Mouse (Mus musculus) hematopoietic stem cell, adult 5-6 weeks (primary cell): ENCODE measurements around the gene Mical2. TPM values are rescaled to one million over a fixed set of nuclear protein-coding genes. Genes with fewer than 3 reads are reported as not detected.

Experiments used
- ATAC-seq, 2 experiments: fragments of 125-278 bp in 1 of 2; replicated peaks in 1 of 2; 2 replicates each; pipeline ENCODE4 v1.8.0; 2016 to 2017; ENCODE audit warnings: inconsistent platforms in 2 of 2, mild to moderate bottlenecking in 2 of 2, moderate number of reproducible peaks in 2 of 2, low read depth in 1 of 2, moderate TSS enrichment in 1 of 2; ENCODE audit not compliant: low FRiP score in 2 of 2, poor library complexity in 2 of 2, severe bottlenecking in 2 of 2, insufficient read depth in 1 of 2, low TSS enrichment in 1 of 2
- total RNA-seq: library from RNA; stranded (forward); fragments of 172-1452, 232-1000 nt; gene quantifications from 2 replicates; pipeline ENCODE4 v1.2.3, GENCODE M21; 2017

The Mical2 gene
- total RNA-seq, 1 experiment from 2014 or later: 1.5 TPM

DNA sequence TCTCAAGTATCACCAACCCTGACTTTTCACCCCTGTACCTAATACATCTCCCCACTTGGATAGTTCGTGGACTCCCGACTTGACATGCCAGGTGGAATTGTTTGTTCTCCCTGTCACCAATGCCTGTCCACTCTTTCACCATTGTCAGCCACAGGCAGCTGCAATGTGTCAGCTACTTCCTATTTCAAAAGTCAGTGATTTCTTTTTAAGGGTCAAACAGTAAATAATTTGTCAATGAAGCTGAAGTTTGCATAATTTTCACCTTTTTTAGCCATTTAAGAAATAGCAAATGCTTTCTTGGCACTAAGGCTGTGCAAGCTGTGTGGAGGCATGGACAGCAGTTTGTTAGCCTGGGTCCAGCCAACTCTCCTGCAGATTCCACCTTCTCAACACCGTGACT is 214.2 kb downstream of the Mical2 start:
- ATAC-seq: no peak

DNA sequence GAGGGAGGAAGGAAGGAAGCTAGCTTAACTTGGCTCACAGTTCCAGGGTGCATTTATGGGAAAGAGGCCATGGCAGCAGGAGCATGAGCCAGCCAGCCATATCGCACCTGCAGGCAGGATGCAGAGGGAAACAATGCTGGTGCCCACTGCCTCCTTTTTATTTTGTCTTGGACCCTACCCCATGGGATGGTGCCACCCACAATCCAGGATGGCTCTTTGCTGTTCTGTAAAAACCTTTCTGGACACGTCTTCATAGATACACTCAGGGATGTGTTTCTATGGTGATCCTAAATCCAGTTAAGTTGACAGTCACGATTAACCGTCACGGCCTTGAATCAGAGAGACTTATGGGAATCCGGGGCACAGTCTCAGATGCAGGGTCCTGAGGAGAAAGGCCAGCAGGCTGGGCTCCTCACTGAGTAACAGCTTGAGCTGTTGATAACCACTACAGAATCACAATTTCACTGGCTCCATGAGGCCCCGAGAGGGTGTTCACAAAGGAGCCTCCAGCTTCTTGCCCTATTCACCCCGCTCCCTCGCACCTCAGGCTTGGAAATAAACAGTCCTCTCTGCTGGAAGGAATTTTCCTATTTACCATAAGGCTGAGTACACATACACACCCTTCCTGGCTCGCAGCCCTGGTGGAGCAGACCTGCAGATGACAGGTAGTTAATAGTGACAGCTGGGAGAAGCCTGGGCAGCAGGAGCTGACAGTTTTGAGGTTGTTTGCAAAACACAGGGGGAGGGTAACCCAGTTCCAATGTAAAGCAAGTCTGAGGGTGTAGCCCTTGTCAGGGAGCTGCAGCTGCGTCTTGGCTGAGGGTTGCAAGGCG is 218.7 kb downstream of the Mical2 start:
- ATAC-seq: no peak

DNA sequence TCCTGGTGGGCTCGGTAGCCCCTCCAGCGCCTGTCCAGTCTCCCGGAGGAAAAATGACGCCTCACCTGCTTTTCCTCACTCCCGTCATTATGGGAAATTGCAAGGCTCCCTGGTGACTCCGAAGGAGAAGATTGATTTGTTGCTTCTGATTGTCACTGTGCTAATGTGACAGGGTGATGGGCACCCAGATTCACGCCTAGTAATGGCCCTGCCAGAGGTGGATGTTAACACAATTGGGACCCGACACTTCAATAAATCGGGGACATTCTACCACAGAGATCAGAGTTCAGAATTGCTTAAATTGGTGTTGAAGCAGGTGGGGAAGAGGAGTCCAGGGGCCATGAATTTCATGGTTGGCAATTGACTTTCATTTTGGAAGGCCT is 219.3 kb downstream of the Mical2 start:
- ATAC-seq: no peak

DNA sequence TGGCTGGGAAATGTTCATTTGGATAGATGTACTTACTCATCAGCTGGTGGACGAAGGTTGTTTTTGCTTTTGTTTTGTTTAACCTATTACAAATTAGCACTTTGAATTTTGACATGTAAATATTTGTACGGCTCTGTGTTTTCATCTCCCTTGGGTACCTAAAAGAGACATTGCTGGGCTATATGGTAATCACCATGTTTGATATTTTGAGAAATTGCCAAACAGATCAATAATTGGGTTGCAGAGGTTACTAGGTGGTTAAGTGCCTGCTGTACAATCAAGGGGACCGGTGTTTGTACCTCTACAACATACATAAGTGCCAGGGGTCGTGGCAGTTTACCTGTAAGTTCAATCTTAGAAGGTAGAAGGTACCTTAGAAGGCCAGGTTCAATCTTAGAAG is 220.8 kb downstream of the Mical2 start:
- no peak for ATAC-seq

DNA sequence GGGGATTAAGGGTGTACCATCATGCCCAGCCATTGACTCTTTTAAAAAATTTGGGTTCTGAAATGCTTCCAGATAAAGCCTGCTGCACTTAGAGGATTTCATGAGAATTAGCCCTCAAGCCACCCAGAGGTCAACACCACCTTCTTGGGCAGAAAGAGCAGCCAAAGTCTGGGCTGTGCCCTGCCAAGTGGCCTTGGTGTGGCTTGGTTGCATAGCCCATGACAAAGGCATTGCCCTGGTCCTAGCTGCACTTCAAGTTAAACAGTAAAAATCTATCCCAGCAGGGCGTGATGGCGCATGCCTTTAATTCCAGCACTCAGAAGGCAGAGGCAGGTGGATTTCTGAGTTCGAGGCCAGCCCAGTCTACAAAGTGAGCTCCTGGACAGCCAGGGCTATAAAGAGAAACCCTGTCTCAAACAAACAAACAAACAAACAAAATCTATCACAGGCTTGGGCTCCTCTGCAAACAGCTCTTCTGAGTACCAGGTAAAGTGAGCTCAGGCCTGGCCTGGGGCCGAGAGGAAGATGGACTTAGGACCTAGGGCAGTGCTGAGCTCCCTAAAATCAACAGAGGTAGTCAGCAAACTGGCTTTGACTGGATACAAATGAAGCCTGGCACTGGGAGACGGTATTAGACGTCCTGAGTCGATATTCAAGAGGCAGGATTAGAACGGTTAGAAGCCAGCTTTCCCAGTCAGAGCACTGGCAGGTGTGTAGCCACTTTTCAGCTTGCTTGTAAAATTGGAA is 224.5 kb downstream of the Mical2 start:
- ATAC-seq: no peak

DNA sequence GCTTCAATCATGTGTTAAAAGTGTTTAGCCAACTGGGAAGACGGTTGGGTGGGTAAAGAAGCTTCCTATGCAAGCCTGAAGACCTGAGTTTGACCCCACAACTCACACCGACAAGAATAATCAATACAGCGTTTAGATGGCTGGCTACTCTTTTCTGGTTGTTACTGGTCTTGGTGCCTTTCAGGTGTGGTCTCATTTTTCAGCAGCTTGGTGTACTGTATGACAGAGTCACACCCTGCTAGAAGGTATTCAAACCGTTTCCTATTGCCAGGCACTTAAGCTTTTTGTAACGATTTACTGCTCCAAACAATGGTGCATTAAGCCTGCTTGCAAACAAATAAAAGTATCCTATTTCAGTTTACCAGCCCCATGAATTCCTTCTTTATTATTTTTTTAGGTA is 226.8 kb downstream of the Mical2 start:
- ATAC-seq: no peak

DNA sequence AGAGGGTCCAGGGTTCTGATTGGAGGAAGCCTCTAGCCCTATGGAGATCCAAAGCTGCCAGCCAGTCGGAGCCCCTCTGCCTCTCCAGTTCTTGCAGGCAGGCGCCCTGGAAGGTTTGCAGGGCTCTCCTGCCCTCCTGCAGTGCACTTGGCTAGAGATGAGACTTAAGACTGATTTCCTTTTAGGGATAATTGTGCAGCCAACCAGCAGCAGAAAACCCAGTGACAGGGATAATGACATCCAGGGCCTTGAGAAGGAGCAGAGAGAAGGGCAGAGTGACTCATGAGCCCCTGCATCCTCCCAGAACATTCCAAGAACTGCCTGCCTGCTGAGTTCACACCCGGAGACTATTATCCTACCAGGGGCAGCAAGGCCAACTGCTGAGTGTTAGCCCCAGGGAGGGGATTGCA is 228.2 kb downstream of the Mical2 start:
- ATAC-seq: no peak

DNA sequence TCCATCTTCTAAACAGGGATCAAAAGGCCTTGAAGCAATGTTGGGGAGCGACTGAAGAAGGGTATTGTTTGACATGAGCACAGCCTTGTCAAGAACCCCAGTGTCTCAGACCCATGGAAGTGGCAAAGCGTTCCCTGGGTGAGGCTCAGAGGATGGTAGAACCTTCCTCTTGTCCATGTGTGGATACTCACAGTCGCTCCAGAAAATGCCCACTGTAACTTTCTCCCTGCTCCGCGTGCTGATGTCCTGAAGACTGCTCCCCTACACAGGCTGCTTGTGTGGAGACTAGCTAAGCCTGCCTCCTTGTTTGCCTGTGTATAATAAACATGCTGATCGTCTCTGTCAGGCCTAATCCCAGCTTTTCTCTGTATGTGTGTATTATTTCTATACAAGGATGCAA is 228.7 kb downstream of the Mical2 start:
- no peak for ATAC-seq

DNA sequence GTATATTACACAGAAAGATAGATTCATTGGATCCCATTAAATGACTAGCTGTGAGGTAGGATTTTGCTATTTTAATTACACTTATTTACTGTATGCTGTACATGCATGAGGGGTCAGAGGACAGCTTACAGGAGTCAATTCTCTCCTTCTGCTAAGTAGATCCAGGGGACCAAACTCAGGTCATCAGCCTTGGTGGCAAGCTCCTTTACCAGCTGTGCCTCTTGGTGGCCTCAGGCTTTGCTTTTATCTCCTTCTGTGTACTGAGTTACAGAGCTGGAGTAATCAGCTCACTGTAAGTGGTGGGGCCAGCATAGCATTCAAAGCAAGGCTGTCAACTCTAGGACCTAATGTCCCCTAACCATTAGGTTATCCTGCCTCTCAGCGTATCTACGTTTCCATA is 229.3 kb downstream of the Mical2 start:
- no peak for ATAC-seq

DNA sequence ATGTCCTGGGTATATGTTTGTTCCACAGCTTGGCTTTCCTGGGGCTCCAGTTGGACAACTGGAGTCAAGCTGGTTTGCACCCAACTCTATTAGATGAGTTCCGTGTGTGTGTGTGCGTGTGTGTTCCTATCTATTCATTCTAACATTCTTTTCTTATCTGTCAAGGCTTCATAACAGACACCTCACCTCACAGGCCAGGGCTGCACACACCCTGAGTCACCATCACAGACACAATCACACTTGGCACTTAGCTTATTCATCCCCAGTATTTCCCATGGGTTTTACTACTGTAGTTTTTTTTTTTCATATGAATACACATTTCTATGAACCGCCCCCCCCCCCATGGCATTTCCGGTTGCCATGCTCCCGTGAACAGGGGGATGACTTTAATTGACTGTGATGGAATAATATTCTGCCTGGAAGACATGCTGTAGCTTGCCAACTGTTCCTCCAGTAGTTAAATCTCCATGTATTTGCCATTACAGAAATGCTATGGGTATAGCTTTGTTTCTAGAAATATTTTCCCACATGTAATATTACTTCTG is 230.0 kb downstream of the Mical2 start:
- no peak for ATAC-seq

DNA sequence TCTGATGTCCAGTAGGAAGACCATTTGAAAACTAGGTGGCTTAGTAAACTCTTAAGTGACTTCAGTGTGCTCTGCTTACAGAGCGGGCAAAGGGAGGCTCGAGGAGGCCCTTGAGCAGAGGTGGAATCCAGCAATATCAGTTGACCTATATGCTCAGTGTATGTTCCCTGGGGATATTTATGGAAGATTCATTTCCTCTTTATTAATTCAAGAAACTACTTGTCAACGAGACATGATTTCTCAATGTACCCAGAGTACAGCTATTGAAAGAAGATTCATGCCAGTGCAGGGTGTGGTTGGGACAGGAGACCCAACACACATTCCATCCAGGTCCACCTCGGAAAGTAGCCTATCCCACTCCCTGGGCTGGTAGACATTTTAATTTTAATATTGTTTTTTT is 231.7 kb downstream of the Mical2 start:
- ATAC-seq: no peak

DNA sequence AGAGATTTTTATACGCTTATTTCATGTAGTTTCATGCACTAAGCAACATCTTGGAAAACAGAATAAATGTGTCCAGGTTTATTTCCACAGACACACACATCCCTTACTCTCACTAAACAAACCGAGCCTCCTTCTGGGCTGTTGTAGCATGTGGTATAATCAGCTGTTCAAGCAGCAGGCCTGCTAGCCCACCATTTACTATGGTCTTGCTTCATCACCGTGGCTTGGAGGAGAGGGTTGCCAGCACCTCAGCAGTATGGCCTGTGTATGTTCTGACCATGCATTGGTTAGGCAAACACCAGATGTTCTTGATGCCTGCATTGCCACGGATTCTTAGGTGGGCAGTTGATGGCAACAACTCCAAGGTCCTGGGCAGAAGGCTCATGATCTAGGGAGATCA is 232.3 kb downstream of the Mical2 start:
- no peak for ATAC-seq

DNA sequence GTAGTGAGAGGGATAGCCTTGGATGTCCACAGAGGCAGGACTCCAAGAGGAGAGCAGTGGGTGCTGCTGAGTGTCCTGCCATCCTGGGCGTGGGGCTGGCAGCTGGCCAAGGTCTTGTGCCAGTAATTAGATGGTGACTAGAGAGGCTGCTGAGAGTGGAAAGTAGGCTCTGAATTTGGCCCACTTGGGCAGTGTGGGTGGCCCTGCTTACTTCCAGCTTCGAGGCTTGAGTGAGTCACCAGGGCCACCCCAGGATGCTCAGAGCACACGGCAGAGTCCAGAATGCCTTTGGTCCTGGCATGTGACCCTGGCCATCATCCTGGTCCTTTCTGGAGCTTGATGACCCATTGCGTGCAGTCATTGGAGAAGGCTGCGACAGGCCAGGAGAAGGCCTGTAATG is 232.8 kb downstream of the Mical2 start:
- no peak for ATAC-seq

Other genes starting within 250 kb of the Mical2 start
- 119 and 122 TPM in 2 replicates for gene Usp47, start 202.4 kb upstream of the Mical2 start, total RNA-seq
- gene Dkk3, start 66.8 kb upstream of the Mical2 start, total RNA-seq: 0.56 TPM in 1 of 2 replicates, not detected in the other
- gene Parva, start 201.6 kb downstream of the Mical2 start, total RNA-seq: not detected in 2 replicates